Mouse (Mus musculus): ENCODE measurements around the gene Sik1.
A peak's percentile ranks its signal among the peaks of the same experiment; 100 is the strongest.

The Sik1 gene

GRCm38 (mm10) chr17:31854770-31855596 lies 621 bp downstream of the Sik1 start:
- DNase-seq (ENCODE audit: low spot score), result peak; percentile 62

DNA sequence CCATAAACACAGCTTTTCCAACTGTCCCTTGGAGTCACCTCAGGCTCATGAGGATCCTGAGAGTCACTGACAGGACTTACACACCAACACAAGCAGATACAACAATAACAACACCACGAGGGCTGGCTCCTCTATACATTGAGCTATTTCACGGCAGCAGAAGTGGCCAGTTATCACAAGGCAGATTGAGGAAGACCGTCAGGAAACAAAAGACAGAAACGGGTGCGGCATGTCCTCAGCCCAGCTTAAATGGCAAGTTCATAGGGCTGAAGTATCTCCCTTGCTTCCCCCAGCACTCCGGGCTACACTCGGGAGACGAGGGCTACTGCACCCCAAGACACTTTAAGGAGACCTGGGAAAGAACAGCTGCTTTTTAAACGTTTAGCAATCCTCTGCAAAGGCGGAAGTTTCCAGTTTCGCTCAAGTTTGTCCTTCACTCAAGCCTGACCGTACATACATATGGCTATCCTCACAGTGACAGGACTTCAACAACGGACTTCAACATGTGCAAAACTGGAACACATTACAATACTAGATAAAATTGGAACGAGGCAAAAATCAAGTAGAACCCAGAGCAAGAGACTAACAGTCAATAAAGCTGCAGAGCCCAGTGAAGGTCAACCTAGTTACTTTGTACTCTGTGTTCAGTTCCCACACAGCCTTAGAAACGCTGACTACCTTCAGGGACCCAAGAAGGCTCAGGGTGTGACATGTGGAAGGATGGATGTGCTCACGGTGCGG lies 2.0 kb downstream of the Sik1 start:
- no peak for DNase-seq (ENCODE audit: low spot score)

GRCm38 (mm10) chr17:31852782-31853447 lies 2.7 kb downstream of the Sik1 start:
- no peak for DNase-seq (ENCODE audit: low spot score)

- no peak for DNase-seq (ENCODE audit: low spot score)
Measured at GRCm38 (mm10) chr17:31851816-31852476, 3.7 kb downstream of the Sik1 start.

GRCm38 (mm10) chr17:31850457-31850980 lies 5.1 kb downstream of the Sik1 start:
- no peak for DNase-seq (ENCODE audit: low spot score)

DNA sequence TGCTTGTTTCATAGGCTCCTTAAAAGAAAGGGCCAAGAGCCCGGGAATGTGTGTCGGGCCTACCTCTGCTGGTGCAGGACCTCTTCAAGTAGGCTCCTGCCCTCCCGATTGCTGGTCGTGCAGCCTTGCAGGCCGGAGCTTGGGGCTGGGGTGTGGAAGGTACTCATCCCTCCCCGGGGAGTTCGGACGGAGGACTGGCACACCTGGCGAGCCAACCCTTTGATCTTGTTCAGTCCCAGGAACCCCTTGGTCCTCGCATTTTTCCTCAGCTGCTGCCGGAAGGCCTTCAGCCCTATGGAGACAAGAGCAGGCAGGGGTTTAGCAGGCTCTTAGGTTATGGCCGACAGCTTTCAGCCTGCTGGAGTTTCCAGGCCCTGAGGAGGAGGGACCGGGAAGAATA lies 8.6 kb downstream of the Sik1 start:
- DNase-seq (ENCODE audit: low spot score), result no peak

DNA sequence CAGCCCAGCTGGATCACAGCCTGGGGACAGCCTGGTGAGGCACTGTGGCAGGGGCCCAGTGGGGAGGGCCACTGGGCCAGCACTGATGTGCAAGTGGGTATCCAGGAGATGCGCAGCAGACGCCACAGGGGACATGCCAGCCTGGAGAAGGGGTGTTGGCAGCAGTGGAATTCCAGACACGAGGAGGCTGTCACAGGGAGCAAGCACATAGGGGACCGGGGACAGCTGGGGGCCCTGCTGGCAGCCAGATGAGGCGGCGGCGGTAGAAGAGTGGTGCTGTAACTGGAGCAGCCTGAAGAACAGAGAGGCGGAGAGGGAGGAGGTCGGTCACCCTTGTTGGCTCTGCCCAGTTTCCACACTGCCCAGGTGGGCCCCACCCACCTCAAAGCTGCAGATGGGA lies 9.3 kb downstream of the Sik1 start:
- DNase-seq (ENCODE audit: low spot score), result no peak

DNA sequence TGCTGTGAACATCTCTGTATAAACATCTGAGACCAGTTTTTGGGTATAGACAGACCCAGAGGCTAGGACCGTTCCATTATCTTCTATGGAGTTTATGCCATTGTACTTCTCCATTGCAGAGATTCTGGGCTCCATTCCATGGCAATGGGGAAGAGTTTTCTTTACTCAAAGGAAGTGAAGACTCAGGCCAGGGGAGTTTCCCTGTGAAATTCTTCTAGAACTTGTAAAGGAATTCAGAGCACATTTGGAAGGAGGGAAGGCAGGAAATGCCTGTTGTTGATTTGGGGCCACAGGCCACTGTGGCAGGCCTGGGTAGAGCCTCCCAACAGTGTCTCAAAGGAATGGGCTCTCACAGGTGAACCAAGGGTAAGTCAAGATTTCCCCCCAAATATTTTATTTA lies 11.7 kb downstream of the Sik1 start:
- DNase-seq (ENCODE audit: low spot score), result no peak

GRCm38 (mm10) chr17:31842930-31843822 lies 12.4 kb downstream of the Sik1 start:
- DNase-seq (ENCODE audit: low spot score), result no peak

DNA sequence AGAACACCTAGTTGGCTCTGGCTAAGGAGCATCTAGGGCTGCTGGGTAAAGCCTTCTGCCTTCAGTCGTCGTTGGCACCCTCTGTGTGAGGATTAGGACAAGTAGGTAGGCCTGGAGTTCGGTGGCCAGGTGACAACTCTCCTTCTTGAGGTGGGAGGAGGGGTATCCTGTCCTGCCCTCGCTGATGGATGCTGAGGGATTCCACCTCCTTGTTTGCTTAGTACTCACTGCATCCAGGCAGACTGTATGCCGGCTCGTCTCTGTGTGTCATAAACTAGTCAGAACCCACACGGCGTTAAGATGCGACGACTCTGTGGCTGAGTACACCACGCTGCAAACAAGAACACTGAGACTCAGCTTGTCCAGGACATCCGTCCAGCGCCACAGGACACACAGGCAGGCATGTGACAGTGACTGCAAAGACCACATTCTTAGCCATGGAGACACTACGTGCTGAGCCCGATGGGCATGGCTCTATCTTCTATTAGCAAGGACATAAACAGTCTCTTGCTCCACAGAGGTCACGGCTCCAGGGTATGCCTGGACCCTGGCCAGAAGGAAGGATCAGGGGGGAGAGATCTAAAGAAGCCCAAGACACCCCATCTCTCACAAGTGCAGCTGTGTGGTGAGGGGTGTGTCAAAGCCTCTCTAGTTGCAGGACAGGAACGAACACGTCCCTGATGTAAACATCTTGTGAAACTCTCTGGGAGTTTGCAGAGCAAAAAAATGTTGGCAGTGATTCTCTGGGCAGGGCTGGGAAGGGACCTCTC lies 13.6 kb downstream of the Sik1 start:
- DNase-seq (ENCODE audit: low spot score), result no peak

- DNase-seq (ENCODE audit: low spot score), result no peak
Measured at GRCm38 (mm10) chr17:31841453-31841841, 14.2 kb downstream of the Sik1 start.

DNA sequence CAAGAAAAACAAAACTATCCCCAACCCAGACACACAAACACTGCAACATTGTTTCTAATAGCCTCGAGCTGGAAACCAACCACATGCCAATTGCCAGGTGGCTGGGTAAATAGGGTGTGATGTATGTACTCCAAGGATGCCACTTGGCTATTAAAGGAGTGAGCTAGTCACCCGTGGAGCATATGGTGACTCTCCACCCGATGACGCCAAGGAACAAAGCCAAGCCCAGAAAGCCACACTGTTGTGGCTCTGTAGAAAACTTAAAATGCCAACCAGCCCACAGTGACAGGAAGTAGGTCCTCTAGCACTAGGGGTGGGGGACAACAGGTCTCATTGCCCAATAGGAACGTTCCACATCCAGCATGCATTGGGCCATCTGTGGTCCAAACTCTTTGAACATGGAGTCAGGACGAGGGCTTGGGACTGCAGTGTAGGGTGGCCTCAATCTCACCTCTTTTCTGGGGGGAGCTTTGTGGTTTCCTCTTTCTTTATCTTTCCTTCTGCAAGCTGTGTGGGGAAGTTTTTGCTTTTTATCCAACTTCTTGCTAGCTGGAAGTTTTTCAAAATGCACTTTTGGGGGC lies 15.1 kb downstream of the Sik1 start:
- DNase-seq (ENCODE audit: low spot score), result no peak

DNA sequence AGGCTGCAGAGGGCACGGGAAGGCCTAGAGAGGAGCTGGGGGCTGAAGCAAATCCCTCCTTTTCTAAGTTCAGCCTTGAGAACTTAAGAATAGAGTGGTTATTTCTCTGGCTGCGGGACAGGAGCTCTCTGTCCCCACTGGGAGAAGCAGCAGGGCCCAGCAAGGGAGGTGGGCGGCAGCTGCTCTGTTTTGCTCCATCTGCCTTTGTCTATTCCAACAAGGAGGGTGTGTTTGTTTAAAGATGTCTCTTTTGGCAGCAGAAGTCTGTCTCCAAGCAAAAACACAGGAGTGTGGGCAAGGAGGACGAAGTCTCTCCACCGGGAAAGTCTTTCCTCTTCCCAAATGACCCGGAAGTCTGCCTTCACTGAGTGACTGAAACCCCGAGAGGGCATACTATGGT lies 18.8 kb downstream of the Sik1 start:
- no peak for DNase-seq (ENCODE audit: low spot score)

DNA sequence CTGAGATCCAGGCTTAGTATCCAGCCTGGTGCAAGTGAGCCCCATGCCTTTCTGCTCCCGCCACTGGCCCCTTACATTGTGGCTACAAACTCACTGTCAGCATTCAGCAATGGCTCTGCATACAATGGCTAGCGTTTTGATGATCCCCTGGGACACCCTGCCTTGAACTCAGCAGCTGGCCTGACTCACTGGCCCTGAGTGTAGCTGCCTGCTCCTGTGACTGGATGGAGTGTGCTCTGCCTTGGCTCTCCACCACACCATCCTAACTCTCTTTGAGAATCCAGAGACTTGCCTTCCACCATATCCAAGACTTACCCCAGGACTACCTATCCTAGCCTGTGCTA lies 19.4 kb downstream of the Sik1 start:
- DNase-seq (ENCODE audit: low spot score), result no peak

DNA sequence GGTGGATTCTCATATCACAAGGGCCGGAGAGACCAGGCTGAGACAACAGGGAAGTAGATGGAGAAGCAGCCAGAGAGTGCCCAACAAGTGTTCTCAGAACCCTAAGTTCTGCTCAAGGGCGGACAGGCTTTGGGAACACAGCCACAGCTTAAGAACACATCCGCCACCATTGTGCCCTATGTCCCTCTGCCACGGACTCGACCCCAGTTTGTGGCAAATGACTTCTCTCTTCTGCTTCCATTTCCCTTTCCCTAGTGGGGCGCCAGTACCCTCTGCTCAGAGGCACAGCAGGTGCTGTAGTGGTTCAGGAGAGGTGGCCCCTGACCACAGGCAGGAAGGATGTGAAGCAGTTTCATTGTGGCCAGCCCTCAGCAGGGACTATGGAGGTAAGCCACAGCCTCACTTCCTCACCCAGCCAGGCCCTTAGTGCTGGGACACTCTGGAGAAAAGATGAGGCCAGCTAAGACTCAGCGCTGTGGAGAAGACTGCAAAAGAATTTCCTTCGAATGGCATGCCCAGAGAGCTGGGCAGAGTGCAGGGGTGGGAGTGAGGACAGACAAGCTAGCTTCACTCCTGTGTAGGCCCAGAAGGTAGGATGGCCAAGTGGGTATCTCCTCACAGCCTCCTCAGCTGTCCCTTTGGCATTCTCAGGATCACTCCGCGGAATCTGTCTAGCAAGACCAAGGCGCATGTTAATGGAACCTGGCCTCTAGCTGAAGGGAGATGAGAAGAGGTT lies 19.9 kb downstream of the Sik1 start:
- no peak for DNase-seq (ENCODE audit: low spot score)

DNA sequence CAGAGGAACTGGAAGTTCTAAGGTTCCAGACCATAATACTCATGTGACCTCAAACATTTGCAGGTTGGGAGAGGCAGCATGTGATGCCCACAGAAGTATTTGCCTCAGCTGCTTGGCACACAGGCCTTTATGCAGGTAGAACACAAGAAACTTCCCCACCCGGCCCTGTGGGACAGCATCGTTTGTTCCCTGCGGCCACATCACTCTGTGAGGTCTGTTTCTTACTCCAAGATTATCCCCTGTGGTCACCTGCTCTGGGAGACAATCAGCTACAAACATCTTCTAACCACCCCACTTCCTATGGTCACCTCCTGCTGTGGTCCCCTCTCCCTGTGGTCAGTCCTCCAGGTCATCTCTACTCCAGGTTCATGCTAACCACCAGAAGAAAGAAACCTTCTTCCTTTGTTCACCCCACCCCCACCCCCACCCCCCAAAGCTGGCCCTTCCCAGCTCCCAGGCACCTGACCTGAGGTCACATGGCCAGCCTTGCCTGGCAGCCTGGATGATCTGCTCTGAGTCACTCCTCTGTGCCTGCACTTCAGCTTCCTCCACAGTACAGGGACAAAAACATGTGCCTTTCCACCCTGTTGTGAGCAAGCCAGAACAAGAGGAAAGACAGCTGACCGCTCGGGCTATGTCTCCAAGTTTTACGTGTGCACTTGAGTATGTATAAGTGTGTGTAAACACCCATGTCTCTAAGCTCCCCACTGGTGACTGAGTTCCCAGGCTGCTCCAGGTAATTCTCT lies 21.1 kb downstream of the Sik1 start:
- DNase-seq (ENCODE audit: low spot score), result no peak

DNA sequence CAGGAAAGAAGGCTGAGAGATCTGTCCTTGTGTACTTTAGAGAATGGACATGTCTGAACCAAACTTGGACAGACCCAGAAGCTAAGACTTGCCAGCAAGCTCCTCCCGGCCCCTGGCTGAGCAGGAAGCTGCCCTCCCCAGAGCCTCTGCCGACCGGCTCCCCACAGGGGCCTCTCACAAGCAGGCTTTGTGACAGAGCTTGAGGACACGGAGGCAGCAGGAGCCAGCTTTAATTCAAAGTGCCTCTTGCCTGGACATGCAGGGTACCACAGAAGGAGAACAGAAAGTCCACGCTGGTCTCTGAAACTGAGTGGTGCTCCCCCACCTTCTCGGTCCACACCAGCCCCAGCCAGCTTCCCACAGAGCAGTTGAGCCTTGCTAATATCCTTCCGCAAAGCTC lies 21.9 kb downstream of the Sik1 start:
- DNase-seq (ENCODE audit: low spot score), result no peak

DNA sequence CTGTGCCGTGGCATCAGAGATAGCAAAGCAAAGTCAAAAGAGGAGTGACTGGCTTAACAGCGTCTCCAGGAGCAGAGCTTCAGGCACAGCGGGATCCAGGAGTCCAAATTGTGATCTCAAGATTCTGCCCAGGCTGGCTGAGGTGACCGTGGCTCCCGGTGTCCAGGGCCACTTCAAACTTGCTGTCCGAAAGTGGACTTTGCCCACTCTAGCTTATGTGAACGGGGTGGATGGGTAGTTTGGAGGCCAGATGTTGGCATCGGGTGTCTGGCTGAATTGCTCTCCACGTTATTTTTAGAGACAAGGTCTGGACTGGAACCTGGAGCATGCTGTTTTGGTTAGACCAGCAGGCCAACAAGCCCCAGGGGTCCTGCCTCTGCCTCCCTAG lies 23.0 kb downstream of the Sik1 start:
- DNase-seq (ENCODE audit: low spot score), result no peak

Data from testis, postnatal 14 days (tissue).